Mouse (Mus musculus) testis, adult 2 months (tissue): ENCODE data around the gene Cnksr1. TPM values are rescaled to one million over a fixed set of nuclear protein-coding genes. Genes with fewer than 3 reads are reported as not detected.

Source experiments
- H3K27ac ChIP-seq: fragments of 200-500 bp; 2 replicates; pipeline ENCODE4 v1.5.1; 2012; ENCODE audit warnings: low read depth, low read length; ENCODE audit not compliant: control insufficient read depth, insufficient read depth
- H3K27me3 ChIP-seq: fragments of 200-500 bp; 2 replicates; pipeline ENCODE4 v1.6.1; 2012; ENCODE audit warnings: mild to moderate bottlenecking, low read length, moderate library complexity; ENCODE audit not compliant: control insufficient read depth, insufficient read depth
- H3K36me3 ChIP-seq: fragments of 200-500 bp; 2 replicates; pipeline ENCODE4 v1.6.1; 2012; ENCODE audit warnings: mild to moderate bottlenecking, low read length; ENCODE audit not compliant: control insufficient read depth, insufficient read depth
- H3K4me1 ChIP-seq: fragments of 200-500 bp; 2 replicates; pipeline ENCODE4 v1.6.1; 2012; ENCODE audit warnings: low read length; ENCODE audit not compliant: control insufficient read depth, insufficient read depth
- H3K4me3 ChIP-seq: fragments of 200-500 bp; 2 replicates; pipeline ENCODE4 v1.5.1; 2012; ENCODE audit warnings: low read depth, mild to moderate bottlenecking, low read length, moderate library complexity, mixed read lengths; ENCODE audit not compliant: control insufficient read depth
- CTCF ChIP-seq: fragments of 200-500 bp; IDR thresholded peaks from 2 replicates; pipeline ENCODE4 v1.5.1; 2012; ENCODE audit warnings: low read depth, mild to moderate bottlenecking, inconsistent platforms, low read length, moderate library complexity; ENCODE audit not compliant: control insufficient read depth, insufficient read depth, insufficient replicate concordance
- POLR2A ChIP-seq: fragments of 200-500 bp; IDR thresholded peaks from 2 replicates; pipeline ENCODE4 v1.6.1; 2012; ENCODE audit warnings: low read depth, mild to moderate bottlenecking, inconsistent platforms, low read length, moderate library complexity; ENCODE audit not compliant: control insufficient read depth
- polyA plus RNA-seq: library from polyadenylated mRNA; depleted of rRNA; stranded (reverse); fragments of >200 nt; gene quantifications from 2 replicates; pipeline ENCODE4 v1.2.3, GENCODE M21; 2012; rRNA removed

Gene Cnksr1
- polyA plus RNA-seq, result 0.88 and 1.2 TPM in 2 replicates

DNA sequence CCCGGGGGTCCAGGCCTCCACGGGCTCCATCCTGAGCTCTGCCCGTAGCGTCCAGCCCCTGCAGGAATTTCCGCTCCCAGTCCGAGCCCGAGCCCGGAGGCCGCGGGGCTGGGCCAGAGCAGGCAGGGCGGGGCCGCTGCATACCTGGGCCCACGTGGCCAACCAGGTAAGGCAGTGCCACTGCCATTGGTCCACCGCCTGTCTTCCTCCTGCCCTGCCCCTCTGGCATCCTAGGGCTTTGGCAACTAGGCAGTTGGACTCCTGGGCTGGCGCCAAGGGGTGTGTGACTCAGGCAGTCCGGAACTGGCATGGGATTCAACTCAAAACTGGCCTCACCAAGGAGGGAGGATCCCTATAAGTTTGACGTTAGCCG is at the start of gene Cnksr1:
Gene Cnksr1 (minus strand): TSS at position 121 of the 373 bp plus-strand sequence.
- TF ChIP-seq POLR2A (no peak), CTCF (no peak)
- Histone ChIP-seq H3K27ac (no peak within 1 kb of the TSS), H3K4me3 (peak within 1 kb of the TSS; percentile 4), H3K4me1 (peaks cover 11% of the 10 kb centered on the region), H3K27me3 (no peaks in the 10 kb centered on the region), H3K36me3 (no peaks in the 10 kb centered on the region)

DNA sequence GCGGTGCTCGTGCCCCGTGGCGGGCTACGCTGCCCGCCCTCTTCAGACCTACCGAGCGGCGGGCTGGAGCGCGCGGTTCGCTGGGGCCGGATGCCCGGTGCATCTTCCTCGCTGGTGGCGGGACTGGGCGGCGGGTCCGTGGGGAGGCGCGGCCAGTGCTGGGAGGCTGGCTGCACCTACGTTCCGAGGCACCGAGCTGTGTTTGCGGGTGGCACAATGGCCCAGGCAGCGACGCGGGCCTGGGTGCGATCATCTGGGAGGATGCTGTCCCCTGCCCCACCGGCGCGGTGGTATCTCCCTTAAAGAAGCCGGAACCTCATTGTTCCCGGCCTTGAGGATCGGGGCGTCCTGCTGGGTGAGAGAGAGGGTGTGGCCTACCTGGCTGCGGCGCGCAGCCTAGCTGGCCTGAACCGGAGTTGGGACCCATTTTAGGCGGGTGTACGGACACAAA is 49.4 kb upstream of the Cnksr1 start, which contains the start of gene Pdik1l:
Gene Pdik1l (minus strand): TSS at position 321 of the 451 bp plus-strand sequence.
- no peaks in the 10 kb centered on the region for H3K27me3 ChIP-seq
- peak within 1 kb of the TSS; percentile 95 for H3K4me3 ChIP-seq
- H3K36me3 ChIP-seq, result no peaks in the 10 kb centered on the region; the same call in 1 of the 2 replicates
- no peak; the same call in 1 of the 2 replicates for TF ChIP-seq POLR2A
- no peak for TF ChIP-seq CTCF
- H3K4me1 ChIP-seq, result peaks cover 10% of the 10 kb centered on the region
- H3K27ac ChIP-seq, result peak within 1 kb of the TSS; percentile 82

GRCm38 (mm10) chr4:134287168-134287564 is 49.0 kb upstream of the Cnksr1 start:
- H3K27me3 ChIP-seq, result no peaks in the 10 kb centered on the region
- TF ChIP-seq POLR2A (peak; percentile 87), CTCF (no peak)
- H3K27ac ChIP-seq, result peak overlapping the region; percentile 82
- peaks cover 10% of the 10 kb centered on the region for H3K4me1 ChIP-seq
- peak overlapping the region; percentile 95 for H3K4me3 ChIP-seq
- H3K36me3 ChIP-seq, result no peaks in the 10 kb centered on the region; the same call in 1 of the 2 replicates

DNA sequence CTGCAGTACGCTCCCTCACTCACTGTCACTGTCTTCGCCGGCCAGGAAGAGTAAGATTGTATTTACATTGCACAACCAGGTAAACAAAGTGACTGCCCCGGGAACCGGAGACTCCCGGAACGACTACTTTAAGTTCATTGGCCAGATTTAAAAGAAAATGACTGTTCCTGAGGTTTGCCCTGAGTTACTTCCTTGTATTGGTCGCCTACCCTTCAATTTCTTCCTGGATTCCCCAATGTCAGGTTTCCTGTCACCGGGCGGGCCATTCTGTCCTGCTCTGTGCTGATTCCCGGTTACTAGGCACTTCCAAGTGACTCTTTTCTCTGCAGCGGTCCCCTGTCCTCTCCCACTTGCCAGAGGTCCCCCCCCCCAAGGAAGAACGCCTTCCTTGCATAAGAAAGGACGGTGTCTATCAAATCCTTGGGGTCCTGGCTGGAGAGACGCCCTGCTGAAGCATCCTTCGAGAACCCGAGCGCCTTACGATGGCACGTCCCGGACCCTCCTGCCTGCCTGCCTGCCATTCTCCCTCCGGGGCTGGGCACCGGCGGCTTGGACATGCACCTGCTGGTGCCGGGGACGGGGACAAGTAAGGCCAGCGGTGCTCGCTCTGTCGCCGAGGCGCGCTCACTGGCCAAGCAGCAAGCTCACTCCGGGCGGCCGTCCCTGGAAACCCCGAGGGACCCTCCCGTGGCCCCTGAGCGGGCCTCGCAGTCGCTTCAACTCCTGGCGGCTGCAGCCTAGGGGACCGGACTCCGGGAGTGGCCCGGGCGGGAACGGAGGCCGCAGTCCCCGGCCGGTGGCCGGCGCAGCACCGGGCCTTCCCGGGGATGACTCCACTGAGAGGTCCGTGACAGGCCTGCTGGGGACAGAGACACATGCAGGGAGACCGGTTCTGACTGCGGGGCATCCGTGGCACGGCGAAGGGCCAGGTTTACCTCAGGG is 48.3 kb upstream of the Cnksr1 start:
- Histone ChIP-seq H3K27me3 (no peaks in the 10 kb centered on the region), H3K27ac (peak overlapping the region; percentile 82), H3K36me3 (no peaks in the 10 kb centered on the region; the same call in 1 of the 2 replicates), H3K4me3 (peak overlapping the region; percentile 95), H3K4me1 (peaks cover 10% of the 10 kb centered on the region)
- TF ChIP-seq CTCF, result no peak
- TF ChIP-seq POLR2A, result no peak

DNA sequence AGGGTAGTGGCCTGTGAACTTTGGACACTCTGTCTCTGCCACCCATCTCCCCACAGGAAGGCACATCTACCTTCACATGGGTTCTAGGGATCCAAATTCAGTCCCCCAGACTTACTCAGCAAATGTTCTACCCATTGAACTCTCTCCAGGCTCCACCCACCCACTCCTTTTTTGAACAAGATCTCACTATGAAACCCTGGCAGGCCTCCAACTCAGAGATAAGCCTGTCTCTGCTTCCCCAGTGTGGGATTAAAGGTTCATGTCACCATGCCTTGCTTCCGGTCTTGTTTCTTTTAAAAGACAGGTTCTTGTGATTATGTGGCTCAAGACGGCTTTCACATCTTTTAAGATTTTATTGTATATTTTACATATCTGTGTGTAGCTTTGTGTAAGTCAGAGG is 46.7 kb upstream of the Cnksr1 start:
- TF ChIP-seq POLR2A, result no peak
- TF ChIP-seq CTCF, result no peak
- Histone ChIP-seq H3K27ac (no peak overlapping the region), H3K4me1 (peaks cover 10% of the 10 kb centered on the region), H3K4me3 (no peak overlapping the region), H3K27me3 (no peaks in the 10 kb centered on the region), H3K36me3 (no peaks in the 10 kb centered on the region; the same call in 1 of the 2 replicates)

- Histone ChIP-seq H3K4me1 (peaks cover 4% of the 10 kb centered on the region), H3K27ac (no peak overlapping the region), H3K27me3 (no peaks in the 10 kb centered on the region), H3K36me3 (no peaks in the 10 kb centered on the region; the same call in 1 of the 2 replicates), H3K4me3 (no peak overlapping the region; the same call in none of the 2 replicates)
- TF ChIP-seq CTCF, result no peak
- no peak for TF ChIP-seq POLR2A
Measured at GRCm38 (mm10) chr4:134273417-134274345, 35.5 kb upstream of the Cnksr1 start.

DNA sequence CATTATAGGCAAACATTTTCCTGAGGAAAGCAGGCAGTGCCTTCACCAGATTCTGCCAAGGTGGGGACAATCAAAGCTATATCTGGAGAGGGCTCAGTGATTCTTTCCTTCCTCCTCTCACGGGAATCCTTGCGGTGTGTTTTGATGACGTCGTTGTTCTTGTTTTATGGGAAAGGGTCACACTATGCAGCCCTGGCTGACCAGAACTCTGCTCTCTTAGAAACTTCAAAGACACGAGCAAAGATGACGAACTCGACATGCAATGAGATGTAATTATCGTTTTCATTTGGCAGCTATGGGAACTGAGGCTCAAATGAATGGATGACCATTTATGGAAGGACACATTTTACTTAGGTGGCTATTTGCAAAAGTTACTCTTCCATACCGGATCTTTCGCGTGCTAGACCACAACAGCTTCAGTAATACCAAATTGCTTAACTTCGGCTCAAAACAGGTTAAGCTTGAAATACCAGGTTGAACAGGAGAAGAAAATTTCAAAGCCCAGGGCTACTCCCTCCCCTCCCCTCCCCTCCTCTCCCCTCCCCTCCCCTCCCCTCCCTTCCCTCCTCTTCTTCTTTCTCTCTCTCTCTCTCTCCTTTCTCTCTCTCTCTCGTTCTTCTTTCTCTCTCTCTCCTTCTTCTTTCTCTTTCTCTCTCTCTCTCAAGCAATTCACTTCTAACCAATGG is 34.7 kb upstream of the Cnksr1 start:
- H3K4me3 ChIP-seq, result no peak overlapping the region; the same call in 1 of the 2 replicates
- H3K36me3 ChIP-seq, result no peaks in the 10 kb centered on the region
- no peaks in the 10 kb centered on the region for H3K27me3 ChIP-seq
- TF ChIP-seq CTCF (no peak), POLR2A (no peak)
- peaks cover 7% of the 10 kb centered on the region for H3K4me1 ChIP-seq
- H3K27ac ChIP-seq, result no peak overlapping the region
